Mouse (Mus musculus): ENCODE measurements around the gene Polg2. TPM values are rescaled to one million over a fixed set of nuclear protein-coding genes. Genes with fewer than 3 reads are reported as not detected.
"Not testable (repeated sequence)": the region's sequence is repeated elsewhere in the genome, so short reads cannot be mapped to it uniquely, and the experiment has no call there.

Gene Polg2
- polyA plus RNA-seq, 1 experiment from 2014 or later, result 10.1 TPM

DNA sequence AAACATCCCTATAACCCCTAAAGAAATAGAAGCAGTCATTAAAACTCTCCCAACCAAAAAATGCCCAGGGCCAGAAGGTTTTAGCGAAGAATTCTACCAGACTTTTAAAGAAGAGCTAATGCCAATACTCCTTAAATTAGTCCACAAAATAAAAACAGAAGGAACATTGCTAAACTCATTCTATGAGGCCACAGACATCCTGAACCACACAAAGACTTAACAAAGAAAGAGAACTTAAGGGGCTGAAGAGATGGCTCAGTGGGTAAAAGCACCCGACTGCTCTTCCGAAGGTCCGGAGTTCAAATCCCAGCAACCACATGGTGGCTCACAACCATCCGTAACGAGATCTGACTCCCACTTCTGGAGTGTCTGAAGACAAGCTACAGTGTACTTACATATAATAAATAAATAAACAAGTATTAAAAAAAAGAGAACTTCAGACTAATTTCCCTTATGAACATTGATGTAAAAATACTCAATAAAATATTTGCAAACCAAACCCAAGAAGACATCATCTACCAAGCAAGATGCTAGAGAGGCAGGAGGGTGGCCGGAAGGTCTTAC is 29.7 kb downstream of the Polg2 start:
- H3K4me3 ChIP-seq; H3K27ac ChIP-seq; H3K9me3 ChIP-seq; DNase-seq (ENCODE audit: extremely low spot score, low spot score); H3K36me3 ChIP-seq (replicated peaks); H3K27me3 ChIP-seq (ENCODE audit: poor library complexity, severe bottlenecking); H3K4me1 ChIP-seq: not testable (repeated sequence)
- 93% methylated on average over 7 of the region's 7 CpGs for WGBS

DNA sequence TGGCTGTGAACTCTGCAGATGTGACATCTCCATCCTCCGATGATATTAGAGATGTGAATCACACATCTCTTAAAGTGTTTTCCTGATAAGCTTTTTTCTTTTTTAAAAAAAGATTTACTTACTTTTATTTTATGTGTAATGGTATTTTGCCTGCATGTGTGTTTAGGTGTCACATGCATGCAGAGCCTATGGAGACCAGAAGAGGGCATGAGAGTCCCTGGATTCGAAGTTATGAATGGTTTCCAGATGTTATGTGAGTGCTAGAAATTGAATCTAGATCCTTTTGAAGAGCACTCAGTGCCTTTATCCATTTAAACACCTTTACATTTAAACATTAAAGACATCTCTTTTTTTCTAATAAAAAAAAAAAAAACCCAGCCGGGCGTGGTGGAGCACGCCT is 34.4 kb downstream of the Polg2 start:
- 91% methylated on average over 5 of the region's 5 CpGs for WGBS
- Histone ChIP-seq H3K27ac (no peak overlapping the region), H3K9me3 (peaks cover 9% of the 10 kb centered on the region), H3K4me1 (peaks cover 9% of the 10 kb centered on the region), H3K36me3 (replicated peaks) (no peaks in the 10 kb centered on the region), H3K4me3 (no peak overlapping the region), H3K27me3 (ENCODE audit: poor library complexity, severe bottlenecking) (no peaks in the 10 kb centered on the region)
- DNase-seq (ENCODE audit: extremely low spot score, low spot score), result no peak

DNA sequence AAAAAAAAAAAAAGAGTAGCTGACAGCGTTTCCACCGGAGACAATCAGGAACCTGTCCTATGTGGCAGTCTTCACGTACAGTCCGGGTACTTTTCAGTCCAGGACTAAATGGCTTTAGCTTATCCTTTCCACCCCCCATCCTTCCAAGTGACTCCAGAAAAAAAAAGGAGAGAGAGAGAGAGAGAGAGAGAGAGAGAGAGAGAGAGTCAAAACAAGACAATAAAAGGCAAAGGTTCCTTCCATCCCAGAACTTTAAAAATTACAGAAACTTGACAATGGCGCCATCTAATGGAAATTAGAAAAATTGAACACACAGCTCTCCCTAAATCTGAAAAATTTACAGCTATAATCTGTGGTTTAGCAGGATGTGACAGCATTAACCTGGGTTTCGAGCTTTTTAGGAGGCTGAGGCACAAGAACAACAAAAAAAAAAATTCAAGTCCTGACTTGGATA is 36.9 kb downstream of the Polg2 start:
- H3K27ac ChIP-seq, result no peak overlapping the region
- DNase-seq (ENCODE audit: extremely low spot score, low spot score), result no peak

DNA sequence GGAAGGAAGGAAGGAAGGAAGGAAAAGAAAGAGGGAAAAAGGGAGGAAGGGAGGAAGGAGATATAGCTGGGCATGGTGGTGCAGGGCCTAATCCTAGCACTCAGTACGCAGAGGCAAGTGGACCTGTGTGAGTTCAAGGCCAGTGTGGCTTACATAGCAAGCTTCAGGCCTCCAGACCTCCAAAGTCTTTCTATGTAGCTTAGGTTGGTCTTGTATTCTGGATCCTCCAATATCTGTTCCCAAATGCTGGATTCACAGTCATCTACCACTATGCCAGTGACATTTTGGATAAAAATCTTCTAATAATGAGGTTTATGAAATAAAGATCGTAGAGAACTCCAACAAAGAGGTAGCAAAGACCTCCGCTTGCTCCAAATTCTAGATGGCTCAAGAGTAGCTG is 37.5 kb downstream of the Polg2 start:
- WGBS, result 92% methylated on average over 3 of the region's 3 CpGs
- Histone ChIP-seq H3K36me3 (replicated peaks) (no peaks in the 10 kb centered on the region), H3K4me1 (peaks cover 22% of the 10 kb centered on the region), H3K27ac (no peak overlapping the region), H3K9me3 (no peaks in the 10 kb centered on the region), H3K4me3 (no peak overlapping the region), H3K27me3 (ENCODE audit: poor library complexity, severe bottlenecking) (no peaks in the 10 kb centered on the region)
- no peak for DNase-seq (ENCODE audit: extremely low spot score, low spot score)

More for the DNA sequence above, 36.9 kb downstream of the Polg2 start:
- H3K36me3 ChIP-seq (replicated peaks), result no peaks in the 10 kb centered on the region
- no peaks in the 10 kb centered on the region for H3K27me3 ChIP-seq (ENCODE audit: poor library complexity, severe bottlenecking)
- peaks cover 16% of the 10 kb centered on the region for H3K4me1 ChIP-seq
- WGBS, result 57% methylated on average over 6 of the region's 6 CpGs
- peaks cover 3% of the 10 kb centered on the region for H3K9me3 ChIP-seq
- no peak overlapping the region for H3K4me3 ChIP-seq

DNA sequence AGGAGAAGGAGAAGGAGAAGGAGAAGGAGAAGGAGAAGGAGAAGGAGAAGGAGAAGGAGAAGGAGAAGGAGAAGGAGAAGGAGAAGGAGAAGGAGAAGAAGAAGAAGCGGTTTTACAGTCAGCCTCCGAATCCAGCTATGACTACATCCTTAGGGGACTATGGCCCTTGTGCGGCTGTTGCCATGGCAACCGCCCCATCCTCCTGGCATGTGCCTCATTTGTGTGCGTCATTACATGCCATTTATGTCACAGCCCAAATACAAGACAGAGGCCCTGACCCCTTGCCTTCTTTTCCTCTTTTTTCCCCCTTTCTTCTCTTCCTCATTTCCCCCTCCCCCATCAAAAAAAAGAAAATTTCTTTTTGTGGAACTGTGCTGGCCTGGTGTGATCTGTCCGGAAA is 38.1 kb downstream of the Polg2 start:
- no peak overlapping the region for H3K27ac ChIP-seq
- 73% methylated on average over 6 of the region's 6 CpGs for WGBS
- DNase-seq (ENCODE audit: extremely low spot score, low spot score), result peak; percentile 39

DNA sequence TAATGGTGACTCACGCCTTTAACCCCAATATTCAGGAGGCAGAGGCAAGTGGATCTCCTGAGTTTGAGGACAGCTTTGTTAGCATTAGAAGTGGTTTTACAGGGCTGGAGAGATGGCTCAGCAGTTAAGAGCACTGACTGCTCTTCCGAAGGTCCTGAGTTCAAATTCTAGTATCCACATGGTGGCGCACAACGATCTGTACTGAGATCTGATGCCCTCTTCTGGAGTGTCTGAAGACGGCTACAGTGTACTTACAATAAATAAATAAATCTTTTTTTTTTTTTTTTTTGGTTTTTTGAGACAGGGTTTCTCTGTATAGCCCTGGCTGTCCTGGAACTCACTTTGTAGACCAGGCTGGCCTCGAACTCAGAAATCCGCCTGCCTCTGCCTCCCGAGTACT is 38.6 kb downstream of the Polg2 start:
- not testable (repeated sequence) for DNase-seq (ENCODE audit: extremely low spot score, low spot score); H3K27ac ChIP-seq; H3K9me3 ChIP-seq; H3K27me3 ChIP-seq (ENCODE audit: poor library complexity, severe bottlenecking); H3K36me3 ChIP-seq (replicated peaks); H3K4me3 ChIP-seq
- WGBS, result 94% methylated on average over 5 of the region's 8 CpGs
- peaks cover 29% of the 10 kb centered on the region for H3K4me1 ChIP-seq

More for the DNA sequence above, 38.1 kb downstream of the Polg2 start:
- Histone ChIP-seq H3K9me3 (no peaks in the 10 kb centered on the region), H3K36me3 (replicated peaks) (no peaks in the 10 kb centered on the region), H3K27me3 (ENCODE audit: poor library complexity, severe bottlenecking) (no peaks in the 10 kb centered on the region), H3K4me1 (peaks cover 28% of the 10 kb centered on the region), H3K4me3 (no peak overlapping the region)

DNA sequence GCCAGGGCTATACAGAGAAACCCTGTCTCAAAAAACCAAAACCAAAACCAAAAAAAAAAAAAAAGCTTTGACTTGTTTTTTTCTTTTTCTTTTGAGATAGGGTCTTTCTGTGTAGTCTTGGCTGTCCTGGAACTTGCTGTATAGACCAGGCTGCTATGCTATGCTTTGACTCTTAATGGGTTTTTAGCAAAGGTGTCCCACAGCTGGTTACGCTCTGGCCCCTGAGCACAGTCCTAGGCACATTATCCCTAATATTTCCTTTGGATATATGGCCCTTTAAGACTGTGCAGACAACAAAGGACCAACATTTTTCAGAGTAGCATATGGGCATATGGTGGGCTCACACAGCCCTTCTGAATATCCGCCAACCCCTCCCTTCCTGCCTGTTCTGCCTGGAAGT is 40.2 kb downstream of the Polg2 start:
- H3K9me3 ChIP-seq, result no peaks in the 10 kb centered on the region
- DNase-seq (ENCODE audit: extremely low spot score, low spot score), result no peak
- H3K4me1 ChIP-seq, result peaks cover 29% of the 10 kb centered on the region
- 97% methylated on average over 2 of the region's 2 CpGs for WGBS
- H3K27ac ChIP-seq, result no peak overlapping the region
- no peak overlapping the region for H3K4me3 ChIP-seq
- H3K36me3 ChIP-seq (replicated peaks), result no peaks in the 10 kb centered on the region
- no peaks in the 10 kb centered on the region for H3K27me3 ChIP-seq (ENCODE audit: poor library complexity, severe bottlenecking)

DNA sequence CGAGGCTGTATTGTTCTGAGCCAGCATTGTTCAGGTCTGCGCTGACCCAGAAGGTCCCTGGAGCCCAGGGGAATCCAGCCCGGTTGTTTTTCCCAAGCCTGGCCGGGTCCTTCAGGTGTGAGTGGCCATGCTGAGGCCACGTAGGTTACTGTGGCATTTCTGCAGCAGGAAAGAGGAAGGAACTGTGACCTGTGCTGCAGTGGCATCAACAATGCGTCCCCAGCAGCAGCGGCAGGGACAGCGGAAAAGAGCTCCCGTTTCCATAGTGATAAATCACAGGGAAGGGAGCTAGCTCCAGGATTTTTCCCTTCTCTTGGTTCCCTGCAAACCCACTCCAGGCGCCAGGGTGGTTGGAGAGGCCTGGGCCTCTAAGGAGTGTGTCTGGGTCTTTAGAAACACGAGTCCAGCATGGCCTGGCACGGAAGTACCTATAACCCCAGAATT is 42.1 kb downstream of the Polg2 start:
- Histone ChIP-seq H3K27ac (peak overlapping the region; percentile 81), H3K4me3 (peak overlapping the region; percentile 20; the same call in 1 of the 2 replicates), H3K27me3 (ENCODE audit: poor library complexity, severe bottlenecking) (no peaks in the 10 kb centered on the region), H3K4me1 (peaks cover 29% of the 10 kb centered on the region), H3K9me3 (no peaks in the 10 kb centered on the region), H3K36me3 (replicated peaks) (no peaks in the 10 kb centered on the region)
- WGBS, result 15% methylated on average over 12 of the region's 12 CpGs
- peak; percentile 24 for DNase-seq (ENCODE audit: extremely low spot score, low spot score)

DNA sequence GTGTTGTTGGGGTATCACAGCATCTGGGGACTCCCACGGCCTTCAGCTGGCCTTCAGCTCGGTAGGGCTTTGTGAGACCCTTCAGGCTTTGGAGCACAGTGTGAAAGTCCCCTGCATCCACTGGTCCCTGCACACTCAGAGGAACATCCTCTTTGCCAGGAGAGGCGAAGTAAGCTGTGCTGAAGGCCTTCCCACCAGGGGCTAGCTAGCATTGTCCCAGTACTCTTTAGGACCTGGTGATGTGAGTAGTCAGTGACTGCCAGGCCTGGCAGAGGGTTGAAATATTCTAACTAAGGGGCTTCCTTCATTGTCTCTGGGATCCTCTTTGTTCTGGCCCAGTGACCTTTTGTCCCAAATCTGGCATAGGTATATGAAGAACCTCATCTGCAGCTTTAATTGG is 42.7 kb downstream of the Polg2 start:
- Histone ChIP-seq H3K36me3 (replicated peaks) (no peaks in the 10 kb centered on the region), H3K4me1 (peaks cover 26% of the 10 kb centered on the region), H3K4me3 (0 out of 2 replicates have a peak overlapping the region, but pooled peaks have one; percentile 20), H3K9me3 (no peaks in the 10 kb centered on the region), H3K27ac (peak overlapping the region; percentile 81), H3K27me3 (ENCODE audit: poor library complexity, severe bottlenecking) (no peaks in the 10 kb centered on the region)
- WGBS, result 36% methylated on average over 3 of the region's 3 CpGs
- no peak for DNase-seq (ENCODE audit: extremely low spot score, low spot score)

DNA sequence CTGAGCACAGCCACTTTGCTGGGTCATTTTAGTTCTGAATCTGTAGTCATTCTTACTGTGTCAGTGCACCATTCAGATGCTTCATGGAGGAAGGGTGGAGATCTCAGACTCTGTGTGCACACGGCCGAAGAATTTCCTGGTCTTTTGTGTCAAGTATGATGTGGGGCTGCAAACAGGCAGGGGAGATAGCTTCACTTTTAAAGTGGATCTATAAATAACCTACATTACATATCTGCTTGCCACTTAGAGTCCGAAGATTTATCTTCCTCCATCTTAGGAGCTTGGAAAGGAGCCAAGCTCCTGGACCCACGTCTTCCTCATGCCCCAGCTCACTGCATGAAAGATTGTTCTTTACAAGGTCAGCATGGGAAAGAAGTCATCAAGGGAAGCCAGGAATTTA is 48.6 kb downstream of the Polg2 start:
- WGBS, result 92% methylated on average over 4 of the region's 4 CpGs
- no peak overlapping the region for H3K4me3 ChIP-seq
- H3K27me3 ChIP-seq (ENCODE audit: poor library complexity, severe bottlenecking), result no peaks in the 10 kb centered on the region
- H3K36me3 ChIP-seq (replicated peaks), result no peaks in the 10 kb centered on the region
- peaks cover 14% of the 10 kb centered on the region for H3K4me1 ChIP-seq
- H3K27ac ChIP-seq, result no peak overlapping the region
- DNase-seq (ENCODE audit: extremely low spot score, low spot score), result no peak
- no peaks in the 10 kb centered on the region for H3K9me3 ChIP-seq

DNA sequence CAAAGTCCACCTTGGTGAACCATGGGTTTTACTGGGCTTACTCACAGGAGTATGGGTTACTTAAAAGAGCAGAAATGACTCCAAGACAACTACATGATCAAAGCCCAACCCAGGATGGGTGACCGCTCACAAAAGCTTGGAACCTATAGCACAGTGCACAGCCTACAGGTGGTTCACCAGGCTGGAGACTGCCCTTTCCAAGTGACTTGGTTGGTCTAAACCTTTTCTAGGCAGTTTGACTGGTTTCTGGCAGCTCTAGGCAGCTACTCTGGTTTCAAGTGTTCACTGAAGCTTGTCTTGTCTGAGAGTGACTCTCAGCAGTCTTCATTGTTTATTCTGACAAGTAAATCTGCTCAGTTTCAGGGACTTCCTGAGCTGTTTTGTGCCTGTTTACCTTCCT is 49.7 kb downstream of the Polg2 start:
- Histone ChIP-seq H3K4me1 (peaks cover 14% of the 10 kb centered on the region), H3K27me3 (ENCODE audit: poor library complexity, severe bottlenecking) (no peaks in the 10 kb centered on the region), H3K4me3 (no peak overlapping the region), H3K36me3 (replicated peaks) (no peaks in the 10 kb centered on the region), H3K27ac (no peak overlapping the region), H3K9me3 (no peaks in the 10 kb centered on the region)
- DNase-seq (ENCODE audit: extremely low spot score, low spot score), result no peak
- 100% methylated on average over 1 of the region's 1 CpGs for WGBS

DNA sequence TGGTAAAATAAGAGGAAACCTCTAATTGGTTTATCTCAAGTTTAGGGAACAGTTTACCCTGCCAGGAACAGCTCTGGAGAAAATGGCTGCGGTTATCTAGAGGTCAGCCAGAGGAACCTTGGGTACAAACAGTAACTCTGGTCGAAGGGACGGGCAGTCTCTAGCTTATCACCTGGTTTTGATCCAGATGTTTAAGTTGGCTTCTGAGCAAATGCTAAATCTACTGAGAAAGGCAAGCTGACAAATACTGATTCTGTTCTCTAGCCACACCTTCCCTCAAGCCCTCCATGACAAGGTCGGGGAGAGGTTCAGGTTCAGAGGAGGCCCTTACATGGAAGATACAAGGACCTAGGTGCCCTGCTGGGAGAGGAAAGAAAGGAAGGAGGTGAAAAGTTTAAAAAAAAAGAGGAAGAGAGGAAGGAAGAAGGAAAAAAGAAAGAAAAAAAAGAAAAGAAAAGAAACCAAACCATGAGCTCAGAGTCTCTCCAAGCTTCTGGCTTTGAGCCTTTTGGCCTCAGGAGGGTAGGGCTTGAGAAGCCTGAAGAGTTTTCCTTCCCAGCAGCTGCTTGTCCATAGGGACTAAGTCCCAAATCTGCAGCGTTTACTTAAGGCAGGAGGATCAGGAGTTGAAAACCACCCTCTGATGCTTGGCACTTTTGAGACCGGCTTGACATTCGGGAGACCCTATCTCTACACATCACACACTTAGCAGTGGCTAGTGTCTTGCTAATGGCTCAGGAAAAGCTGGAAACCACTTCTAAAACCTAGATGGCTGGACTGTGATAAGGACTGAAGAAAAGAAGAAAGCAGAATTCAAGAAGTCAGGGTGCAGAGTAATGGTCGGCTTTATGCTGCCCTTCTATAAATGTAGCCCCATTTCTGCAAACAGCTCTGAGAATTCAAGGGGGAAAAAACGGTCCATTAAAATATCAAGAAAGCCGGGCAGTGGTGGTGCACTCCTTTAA is 50.7 kb downstream of the Polg2 start:
- Histone ChIP-seq H3K27me3 (ENCODE audit: poor library complexity, severe bottlenecking) (no peaks in the 10 kb centered on the region), H3K4me1 (peaks cover 15% of the 10 kb centered on the region), H3K27ac (peak overlapping the region; percentile 53; the same call in 1 of the 2 replicates), H3K4me3 (no peak overlapping the region), H3K36me3 (replicated peaks) (no peaks in the 10 kb centered on the region), H3K9me3 (no peaks in the 10 kb centered on the region)
- WGBS, result 84% methylated on average over 10 of the region's 10 CpGs
- DNase-seq (ENCODE audit: extremely low spot score, low spot score), result no peak

DNA sequence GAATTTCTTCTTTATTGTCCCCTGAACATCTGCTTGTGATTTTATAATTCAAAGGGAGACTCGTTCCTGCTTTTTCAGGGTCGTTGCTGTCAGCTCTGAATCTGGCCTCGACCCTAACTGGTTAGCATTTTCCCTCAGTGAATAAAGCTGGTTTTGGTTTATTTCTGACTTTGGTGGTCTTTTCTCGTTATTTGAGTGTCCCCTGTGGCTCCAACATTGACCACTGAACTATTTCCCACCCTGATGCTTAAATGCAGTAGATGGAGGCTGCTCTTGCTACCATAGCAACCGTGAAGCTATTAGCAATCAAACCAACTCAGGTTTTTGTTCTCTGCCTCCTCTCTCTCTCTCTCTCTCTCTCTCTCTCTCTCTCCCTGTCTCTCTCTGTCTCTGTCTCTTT is 51.4 kb downstream of the Polg2 start:
- Histone ChIP-seq H3K27ac (peak overlapping the region; percentile 0; the same call in 1 of the 2 replicates), H3K27me3 (ENCODE audit: poor library complexity, severe bottlenecking) (no peaks in the 10 kb centered on the region), H3K4me3 (no peak overlapping the region), H3K4me1 (peaks cover 22% of the 10 kb centered on the region), H3K36me3 (replicated peaks) (no peaks in the 10 kb centered on the region), H3K9me3 (no peaks in the 10 kb centered on the region)
- WGBS, result 44% methylated on average over 5 of the region's 5 CpGs
- no peak for DNase-seq (ENCODE audit: extremely low spot score, low spot score)

Data from forebrain, embryonic 10.5 days (tissue).